In genomic region chr4:3229532-3229931, GRCm38 (mm10) we compare ENCODE assay signal across 9 mouse cellular contexts. TPM values are rescaled to one million over a fixed set of nuclear protein-coding genes. Genes with fewer than 3 reads are reported as not detected.
DNase-seq lines count a peak whose midpoint lies in the region; ATAC-seq and TF ChIP-seq lines count a peak whose summit lies in the region.
"Had no signal": no experiment of that assay in that cellular context is flagged by ENCODE, and none has a peak within 500 bp of the region (broad histone marks: within the 10 kb centered on the region; RNA-seq: fewer than 3 reads in every experiment).

No protein-coding gene starts in this region.

- DNase-seq in lung, embryonic 14.5 days = peak; percentile 69
- no peak for DNase-seq in lung, adult 2 months
- peak; percentile 61 to 65 for DNase-seq in heart, postnatal 14 days
- no peak for DNase-seq in liver, embryonic 11.5 days (ENCODE audit: low spot score)
- DNase-seq in urinary bladder, postnatal 14 days (ENCODE audit: low spot score) = peak; percentile 50
- no peak for DNase-seq in left cerebral cortex, adult 2 months (ENCODE audit: extremely low spot score in 1 of 2, low spot score in 2 of 2)
- DNase-seq in frontal cortex, adult 2 months (ENCODE audit: extremely low spot score in 1 of 2, low spot score in 1 of 2) = no peak

- WGBS in lung, embryonic 14.5 days = 69% methylated on average over 4 of the region's 4 CpGs
- WGBS in lung, adult 2 months = 60% methylated on average over 4 of the region's 4 CpGs
- 70% methylated on average over 4 of the region's 4 CpGs for WGBS in embryonic facial prominence, embryonic 15.5 days
- 67% methylated on average over 4 of the region's 4 CpGs for WGBS in liver, embryonic 11.5 days

- no peaks in the 10 kb centered on the region for H3K36me3 ChIP-seq in lung, embryonic 14.5 days (ENCODE audit: insufficient read depth)
- no peaks in the 10 kb centered on the region for H3K36me3 ChIP-seq in embryonic facial prominence, embryonic 15.5 days
- no peaks in the 10 kb centered on the region for H3K36me3 ChIP-seq in liver, embryonic 11.5 days (ENCODE audit: control insufficient read depth, insufficient read depth, low read length)
- H3K36me3 ChIP-seq: hindbrain, embryonic 15.5 days had no signal

- TF ChIP-seq CTCF in lung, embryonic 14.5 days (IDR thresholded peaks at IDR 0.05; ENCODE audit: low read depth) = no peak
- no peak for TF ChIP-seq CTCF in lung, adult 2 months (IDR thresholded peaks at IDR 0.05; ENCODE audit: insufficient read depth, low read length)
- TF ChIP-seq CTCF in left cerebral cortex, adult 2 months (IDR thresholded peaks at IDR 0.05) = no peak

- no peaks in the 10 kb centered on the region for H3K4me1 ChIP-seq in lung, embryonic 14.5 days (ENCODE audit: insufficient read depth)
- H3K4me1 ChIP-seq in lung, adult 2 months (ENCODE audit: control insufficient read depth, insufficient read depth, low read length) = no peaks in the 10 kb centered on the region
- no peaks in the 10 kb centered on the region for H3K4me1 ChIP-seq in embryonic facial prominence, embryonic 15.5 days
- H3K4me1 ChIP-seq in liver, embryonic 11.5 days (replicated peaks; ENCODE audit: control insufficient read depth, insufficient read depth, low read length) = no peaks in the 10 kb centered on the region

- H3K27me3 ChIP-seq in lung, embryonic 14.5 days (ENCODE audit: insufficient read depth, low read length) = no peaks in the 10 kb centered on the region
- H3K27me3 ChIP-seq in embryonic facial prominence, embryonic 15.5 days = no peaks in the 10 kb centered on the region
- H3K27me3 ChIP-seq in liver, embryonic 11.5 days (replicated peaks; ENCODE audit: control insufficient read depth, insufficient read depth, low read length) = no peaks in the 10 kb centered on the region
- H3K27me3 ChIP-seq: hindbrain, embryonic 15.5 days had no signal

- H3K4me3 ChIP-seq in lung, embryonic 14.5 days (ENCODE audit: low read depth, low read length) = no peak overlapping the region
- no peak overlapping the region for H3K4me3 ChIP-seq in lung, adult 2 months (replicated peaks; ENCODE audit: extremely low read depth, low read depth, low read length)
- no peak overlapping the region for H3K4me3 ChIP-seq in embryonic facial prominence, embryonic 15.5 days (replicated peaks)
- no peak overlapping the region for H3K4me3 ChIP-seq in liver, embryonic 11.5 days (ENCODE audit: low read depth, low read length)
- H3K4me3 ChIP-seq in left cerebral cortex, adult 2 months = no peak overlapping the region
- H3K4me3 ChIP-seq: hindbrain, embryonic 15.5 days had no signal

- no peak for TF ChIP-seq POLR2A in lung, adult 2 months (IDR thresholded peaks at IDR 0.05; ENCODE audit: borderline replicate concordance, extremely low read depth, low read depth, low read length)

- H3K9me3 ChIP-seq in lung, embryonic 14.5 days (ENCODE audit: low read depth, low read length) = peaks cover 30% of the 10 kb centered on the region
- peaks cover 25% of the 10 kb centered on the region for H3K9me3 ChIP-seq in embryonic facial prominence, embryonic 15.5 days (replicated peaks)
- H3K9me3 ChIP-seq in liver, embryonic 11.5 days (ENCODE audit: control insufficient read depth, low read length) = peaks cover 31% of the 10 kb centered on the region

- ATAC-seq in lung, embryonic 14.5 days (ENCODE audit: insufficient read depth) = peak; percentile 13; the same call in 1 of the 2 replicates
- ATAC-seq in embryonic facial prominence, embryonic 15.5 days (ENCODE audit: insufficient number of reproducible peaks, low FRiP score, low TSS enrichment, low read depth) = peak; percentile 47; the same call in 1 of the 2 replicates
- ATAC-seq in liver, embryonic 11.5 days (replicated peaks; ENCODE audit: low FRiP score) = peak; percentile 41

- no peak overlapping the region for H3K4me2 ChIP-seq in lung, embryonic 14.5 days
- no peak overlapping the region for H3K4me2 ChIP-seq in embryonic facial prominence, embryonic 15.5 days (replicated peaks)
- H3K4me2 ChIP-seq in liver, embryonic 11.5 days = no peak overlapping the region
- H3K4me2 ChIP-seq: hindbrain, embryonic 15.5 days had no signal

- H3K9ac ChIP-seq in lung, embryonic 14.5 days = no peak overlapping the region
- H3K9ac ChIP-seq in embryonic facial prominence, embryonic 15.5 days = no peak overlapping the region
- H3K9ac ChIP-seq in liver, embryonic 11.5 days (ENCODE audit: low read depth, low read length) = no peak overlapping the region
- H3K9ac ChIP-seq: hindbrain, embryonic 15.5 days had no signal

- intact Hi-C loops in heart, postnatal 14 days (cut with DNase I) = no loop called here
- intact Hi-C loops in left cerebral cortex, adult 2 months (cut with DNase I) = no loop called here

- no peak overlapping the region for H3K27ac ChIP-seq in lung, embryonic 14.5 days (ENCODE audit: low read depth)
- no peak overlapping the region for H3K27ac ChIP-seq in embryonic facial prominence, embryonic 15.5 days (replicated peaks)
- no peak overlapping the region for H3K27ac ChIP-seq in liver, embryonic 11.5 days (ENCODE audit: low read depth, low read length)
- no peak overlapping the region for H3K27ac ChIP-seq in left cerebral cortex, adult 2 months
- H3K27ac ChIP-seq: hindbrain, embryonic 15.5 days had no signal

RNA-seq across cellular contexts. Expression of gene Vmn1r3, which starts 44.4 kb away (rescaled TPM):
- polyA plus RNA-seq in lung, embryonic 14.5 days (2014; fragmentation: Nextera tagmentation; extraction: Ambion mirVana) = not detected in 2 replicates
- not detected in 2 replicates for polyA plus RNA-seq in lung, adult 2 months (2012; rRNA removed)
- not detected in 2 replicates for polyA plus RNA-seq in embryonic facial prominence, embryonic 15.5 days (2015; fragmentation: Nextera tagmentation; extraction: Ambion mirVana)
- not detected for total RNA-seq in heart, postnatal 14 days (2021)
- polyA plus RNA-seq in liver, embryonic 11.5 days (2014; fragmentation: Nextera tagmentation; extraction: Ambion mirVana) = not detected in 2 replicates
- total RNA-seq in left cerebral cortex, adult 2 months (2021) = not detected
- not detected in 2 replicates for polyA plus RNA-seq in frontal cortex, adult 2 months (2012; rRNA removed)
- polyA plus RNA-seq: hindbrain, embryonic 15.5 days had no signal

Comparison
In these comparisons a context has a peak if more than half of its experiments do, and no peak if none do; other contexts are left out.
1. DNase-seq: peak in lung, embryonic 14.5 days (single experiment), heart, postnatal 14 days (2 of 2) and urinary bladder, postnatal 14 days (single experiment); none in lung, adult 2 months (single experiment), liver, embryonic 11.5 days (single experiment), left cerebral cortex, adult 2 months (0 of 2) and frontal cortex, adult 2 months (0 of 2).
2. Peak in every context shown above with its lines, with median percentiles within 50 percentile points of each other: ATAC-seq.